Mouse (Mus musculus) heart, embryonic 14.5 days (tissue): ENCODE results near the gene Grik4. TPM values are rescaled to one million over a fixed set of nuclear protein-coding genes. Genes with fewer than 3 reads are reported as not detected.

Experiments used
- ATAC-seq: fragments of 200-750 bp; cut with Nextera tagmentation; 2 replicates; pipeline ENCODE4 v1.8.0; 2017; ENCODE audit warnings: low read depth, moderate TSS enrichment; ENCODE audit not compliant: insufficient number of reproducible peaks, insufficient read depth, low FRiP score
- H3K27ac ChIP-seq, 2 experiments: fragments of 200-500 bp in 1 of 2; fragments of 300-500 bp in 1 of 2; sonication (generic) in 1 of 2; replicated peaks in 1 of 2; 2 replicates each; pipeline ENCODE4 v1.5.1; 2012 to 2014; ENCODE audit warnings: low read depth in 2 of 2, low read length in 2 of 2, control low read depth in 1 of 2, mild to moderate bottlenecking in 1 of 2, mixed read lengths in 1 of 2; ENCODE audit not compliant: control insufficient read depth in 1 of 2, insufficient read depth in 1 of 2
- H3K27me3 ChIP-seq: fragments of 300-500 bp; sonication (generic); 2 replicates; pipeline ENCODE4 v1.6.1; 2014; ENCODE audit warnings: mild to moderate bottlenecking, low read length, control low read depth; ENCODE audit not compliant: control insufficient read depth, insufficient read depth
- H3K36me3 ChIP-seq: fragments of 300-500 bp; sonication (generic); 2 replicates; pipeline ENCODE4 v1.6.1; 2014; ENCODE audit warnings: mild to moderate bottlenecking, control low read depth, low read length, mixed read lengths; ENCODE audit not compliant: control insufficient read depth, insufficient read depth
- H3K4me1 ChIP-seq, 2 experiments: fragments of 200-500 bp in 1 of 2; fragments of 300-500 bp in 1 of 2; sonication (generic) in 1 of 2; 2 replicates each; pipeline ENCODE4 v1.6.1; 2012 to 2014; ENCODE audit warnings: low read length in 2 of 2, control low read depth in 1 of 2, mixed read lengths in 1 of 2; ENCODE audit not compliant: control insufficient read depth in 2 of 2, insufficient read depth in 2 of 2
- H3K4me2 ChIP-seq: fragments of 300-500 bp; sonication (generic); 2 replicates; pipeline ENCODE4 v1.6.1; 2014; ENCODE audit warnings: mild to moderate bottlenecking, low read length
- H3K4me3 ChIP-seq, 2 experiments: fragments of 200-500 bp in 1 of 2; fragments of 300-500 bp in 1 of 2; sonication (generic) in 1 of 2; 2 replicates each; pipeline ENCODE4 v1.5.1; 2012 to 2014; ENCODE audit warnings: low read length in 2 of 2, mild to moderate bottlenecking in 2 of 2, control low read depth in 1 of 2, low read depth in 1 of 2, moderate library complexity in 1 of 2; ENCODE audit not compliant: control insufficient read depth in 1 of 2, insufficient read depth in 1 of 2
- H3K9ac ChIP-seq: fragments of 300-500 bp; sonication (generic); 2 replicates; pipeline ENCODE4 v1.6.1; 2014; ENCODE audit warnings: mild to moderate bottlenecking, low read length
- H3K9me3 ChIP-seq: fragments of 300-500 bp; sonication (generic); 2 replicates; pipeline ENCODE4 v1.6.1; 2016; ENCODE audit warnings: low read length, control low read depth; ENCODE audit not compliant: control insufficient read depth
- WGBS: fragments of 180-500 bp; shearing (Covaris S2); extraction: QIAGEN DNeasy Blood & Tissue Kit; methylation state at CpG from one replicate; pipeline ENCODE4 v1.1.7; 2014; 5-methylcytosine and 5-hydroxymethylcytosine counted together
- polyA plus RNA-seq: library from polyadenylated mRNA; unstranded; fragments of >200 nt; fragmentation: Nextera tagmentation; extraction: Ambion mirVana; gene quantifications from 2 replicates; pipeline ENCODE4 v1.2.1, GENCODE M21; 2014

The Grik4 gene
- polyA plus RNA-seq, 1 experiment from 2014 or later = 0.09 TPM

DNA sequence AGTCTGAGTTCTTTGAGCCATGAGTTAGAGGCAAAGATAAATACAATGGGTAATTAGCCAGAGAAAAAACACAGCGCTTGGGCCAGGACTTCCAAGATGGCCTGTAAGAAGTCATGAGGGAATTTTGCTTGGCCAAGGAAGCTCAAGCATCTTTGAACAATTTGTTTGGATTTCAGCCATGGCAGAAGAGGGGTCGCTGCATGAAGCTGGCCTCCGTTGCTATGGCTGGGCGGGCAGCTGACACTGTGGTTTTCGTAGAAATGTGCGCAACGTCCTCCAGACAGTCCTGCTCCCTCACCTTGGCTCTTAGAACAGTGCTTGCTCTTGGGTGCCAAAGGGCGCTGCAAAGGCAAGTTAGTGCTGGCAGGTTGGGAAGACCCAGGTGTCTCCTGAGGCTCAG is 410.8 kb downstream of the Grik4 start:
- 0 out of 4 replicates have a peak overlapping the region, but pooled peaks of 1 of the 2 experiments have one; percentile 27 for H3K27ac ChIP-seq
- H3K27me3 ChIP-seq = 0 out of 2 replicates have a peak, but pooled peaks cover 3% of the 10 kb centered on the region
- no peaks in the 10 kb centered on the region for H3K9me3 ChIP-seq
- ATAC-seq = no peak
- no peak overlapping the region for H3K9ac ChIP-seq
- no peak overlapping the region for H3K4me2 ChIP-seq
- no peak overlapping the region for H3K4me3 ChIP-seq
- peaks cover 3 to 12% of the 10 kb centered on the region in 2 experiments; a peak in 2 of 4 replicates for H3K4me1 ChIP-seq
- WGBS = 85% methylated on average over 8 of the region's 8 CpGs
- no peaks in the 10 kb centered on the region for H3K36me3 ChIP-seq

DNA sequence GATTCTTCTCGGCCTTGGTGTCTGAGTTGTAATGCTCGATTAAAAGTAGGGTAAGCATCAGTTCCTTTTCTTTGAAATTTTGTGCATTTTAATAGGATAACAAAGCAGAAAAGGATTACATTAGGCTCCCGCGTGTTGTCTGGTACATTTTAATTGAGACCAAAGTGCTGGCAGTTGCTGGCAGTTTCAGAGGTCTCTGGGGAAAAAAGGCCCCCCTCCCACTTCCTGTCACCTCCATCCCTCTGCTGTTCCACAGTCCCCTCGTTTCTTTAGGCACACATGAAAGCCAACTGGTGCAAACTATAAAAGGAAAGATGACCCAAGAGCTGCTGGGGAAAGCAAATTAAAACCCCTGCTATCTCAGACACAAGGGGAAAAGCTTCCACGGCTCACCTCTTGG is 411.3 kb downstream of the Grik4 start:
- Histone ChIP-seq H3K27me3 (0 out of 2 replicates have a peak, but pooled peaks cover 3% of the 10 kb centered on the region), H3K9me3 (no peaks in the 10 kb centered on the region), H3K4me2 (no peak overlapping the region), H3K27ac (no peak overlapping the region), H3K4me3 (no peak overlapping the region), H3K4me1 (peaks cover 3 to 12% of the 10 kb centered on the region in 2 experiments; a peak in 2 of 4 replicates), H3K9ac (no peak overlapping the region), H3K36me3 (no peaks in the 10 kb centered on the region)
- ATAC-seq = no peak
- WGBS = 16% methylated on average over 6 of the region's 6 CpGs

DNA sequence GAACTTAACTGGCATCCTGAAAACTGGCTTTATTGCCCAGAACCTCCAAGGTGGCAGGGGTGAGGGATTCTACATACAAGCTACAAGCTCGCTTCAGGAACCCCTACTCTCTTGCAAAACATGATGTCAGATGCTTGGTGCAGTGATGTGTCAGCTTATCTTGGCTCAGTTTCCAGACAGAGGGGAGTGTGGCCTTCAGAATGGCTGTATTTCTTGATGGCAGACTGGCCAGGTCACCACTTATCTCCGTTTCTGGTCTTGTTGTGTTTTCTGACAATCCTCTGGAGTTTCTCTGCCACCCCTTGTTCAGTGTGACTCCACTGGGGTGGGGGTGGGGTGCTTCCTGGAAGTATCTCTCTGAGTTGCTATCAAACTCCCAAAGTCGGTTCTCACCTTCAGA is 412.3 kb downstream of the Grik4 start:
- no peak for ATAC-seq
- Histone ChIP-seq H3K27me3 (0 out of 2 replicates have a peak, but pooled peaks cover 3% of the 10 kb centered on the region), H3K27ac (no peak overlapping the region; a peak in 1 of 4 replicates), H3K36me3 (no peaks in the 10 kb centered on the region), H3K4me2 (no peak overlapping the region), H3K4me3 (no peak overlapping the region), H3K4me1 (peaks cover 3 to 12% of the 10 kb centered on the region in 2 experiments; a peak in 2 of 4 replicates), H3K9ac (no peak overlapping the region), H3K9me3 (no peaks in the 10 kb centered on the region)
- WGBS = 16% methylated on average over 3 of the region's 3 CpGs

DNA sequence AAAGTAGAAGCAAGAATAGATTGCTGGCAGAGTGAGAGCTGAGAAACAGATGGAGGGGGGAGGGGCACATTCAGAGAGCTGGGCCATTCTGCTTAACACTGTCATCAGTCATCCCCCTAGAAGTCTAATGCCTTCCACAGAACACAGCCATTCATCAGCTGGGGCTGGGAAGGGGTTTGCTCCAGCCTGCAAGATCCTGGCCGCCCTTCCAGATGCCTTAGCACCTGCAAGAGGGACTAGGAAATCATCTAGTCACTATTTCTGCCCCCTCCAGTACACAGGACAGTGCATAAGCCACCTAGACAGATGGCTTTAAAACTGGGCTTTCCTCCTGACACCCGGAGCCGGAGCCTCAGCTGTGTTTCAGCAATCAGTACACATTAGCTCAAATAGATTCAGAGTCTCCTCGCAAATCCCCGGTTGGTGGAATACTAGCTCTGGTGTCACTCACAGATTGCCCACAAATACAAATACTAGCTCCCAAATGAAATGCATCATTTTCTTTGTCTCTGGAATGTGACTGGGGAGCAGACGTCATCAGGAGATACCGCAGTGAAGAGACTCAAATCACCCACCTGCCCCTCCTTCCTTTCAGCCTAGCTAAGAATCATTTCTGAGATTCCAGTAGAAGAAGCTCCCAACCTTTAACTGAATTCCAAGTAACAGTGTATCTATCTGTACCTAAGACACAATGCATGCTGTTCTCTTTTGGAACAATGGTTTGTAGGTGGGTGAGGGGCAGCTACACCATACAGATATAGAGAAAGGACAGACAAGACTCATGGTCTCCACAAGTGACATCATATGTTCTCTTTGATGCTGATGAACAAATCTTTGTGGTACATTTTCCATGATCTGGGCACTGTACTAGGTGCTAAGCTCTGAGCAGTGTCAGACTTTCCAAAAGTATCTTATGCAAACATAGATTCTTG is 413.8 kb downstream of the Grik4 start:
- Histone ChIP-seq H3K27ac (no peak overlapping the region), H3K9me3 (no peaks in the 10 kb centered on the region), H3K4me3 (no peak overlapping the region), H3K4me1 (peaks cover 3 to 12% of the 10 kb centered on the region in 2 experiments; a peak in 2 of 4 replicates), H3K4me2 (no peak overlapping the region), H3K9ac (no peak overlapping the region), H3K27me3 (0 out of 2 replicates have a peak, but pooled peaks cover 3% of the 10 kb centered on the region), H3K36me3 (no peaks in the 10 kb centered on the region)
- WGBS = 42% methylated on average over 7 of the region's 7 CpGs
- ATAC-seq = no peak

DNA sequence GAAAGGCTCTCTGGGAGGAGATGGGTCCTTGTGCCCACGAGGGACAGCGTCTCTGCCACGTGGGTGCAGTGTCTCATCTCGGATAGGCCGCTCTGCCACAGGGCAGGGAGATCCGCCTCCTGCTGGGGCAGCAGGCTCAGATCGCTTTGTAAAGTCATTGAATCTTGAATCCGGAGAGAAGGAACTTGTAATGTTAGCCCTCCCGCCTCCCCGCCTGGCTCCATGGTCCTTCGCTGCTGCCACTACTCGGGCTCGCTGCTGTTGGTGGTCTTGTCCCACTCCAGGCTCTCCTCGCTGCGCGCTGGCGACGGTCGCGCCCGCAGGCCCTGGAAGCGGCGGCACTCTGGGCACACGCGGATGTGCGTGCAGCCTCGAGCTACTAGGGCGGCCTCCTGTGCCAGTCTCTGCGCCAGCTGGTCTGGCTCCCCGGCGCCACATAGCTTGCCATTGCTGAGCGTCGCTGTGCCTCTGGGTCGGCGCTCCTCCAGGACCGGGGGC is 423.7 kb downstream of the Grik4 start:
- peaks cover 0 to 7% of the 10 kb centered on the region in 2 experiments; a peak in 3 of 4 replicates for H3K4me1 ChIP-seq
- peak overlapping the region; percentile 57; the same call in 1 of the 2 replicates for H3K9ac ChIP-seq
- H3K4me3 ChIP-seq = peak overlapping the region; percentile 29 to 34
- peaks cover 48% of the 10 kb centered on the region for H3K27me3 ChIP-seq
- H3K36me3 ChIP-seq = no peaks in the 10 kb centered on the region
- no peak for ATAC-seq
- WGBS = 2% methylated on average over 36 of the region's 36 CpGs
- H3K4me2 ChIP-seq = peak overlapping the region; percentile 74
- no peaks in the 10 kb centered on the region for H3K9me3 ChIP-seq
- no peak overlapping the region for H3K27ac ChIP-seq

DNA sequence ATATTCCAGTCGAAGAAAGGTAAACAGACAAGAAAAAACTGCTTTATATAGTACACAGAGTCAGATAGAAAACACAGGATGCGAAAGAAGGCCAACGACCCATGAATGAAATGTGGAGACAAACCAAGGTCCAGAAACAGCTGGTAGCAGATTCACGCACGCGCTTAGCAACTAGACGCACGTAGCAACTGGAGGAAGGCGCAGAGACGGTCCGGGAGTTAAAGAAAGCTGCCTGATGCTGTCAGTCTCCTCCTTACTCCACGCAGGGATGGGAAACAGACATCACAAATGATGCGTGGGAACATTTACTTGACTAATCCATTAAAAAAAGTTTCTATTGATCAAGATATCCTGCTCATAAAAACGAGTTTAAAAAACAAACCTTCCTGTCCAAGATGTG is 426.1 kb downstream of the Grik4 start:
- Histone ChIP-seq H3K36me3 (no peaks in the 10 kb centered on the region), H3K4me2 (no peak overlapping the region), H3K4me1 (peaks cover 2 to 7% of the 10 kb centered on the region in 2 experiments; a peak in 3 of 4 replicates), H3K9ac (no peak overlapping the region), H3K4me3 (no peak overlapping the region), H3K9me3 (no peaks in the 10 kb centered on the region), H3K27ac (no peak overlapping the region), H3K27me3 (peaks cover 58% of the 10 kb centered on the region)
- ATAC-seq = no peak
- WGBS = 75% methylated on average over 14 of the region's 14 CpGs

DNA sequence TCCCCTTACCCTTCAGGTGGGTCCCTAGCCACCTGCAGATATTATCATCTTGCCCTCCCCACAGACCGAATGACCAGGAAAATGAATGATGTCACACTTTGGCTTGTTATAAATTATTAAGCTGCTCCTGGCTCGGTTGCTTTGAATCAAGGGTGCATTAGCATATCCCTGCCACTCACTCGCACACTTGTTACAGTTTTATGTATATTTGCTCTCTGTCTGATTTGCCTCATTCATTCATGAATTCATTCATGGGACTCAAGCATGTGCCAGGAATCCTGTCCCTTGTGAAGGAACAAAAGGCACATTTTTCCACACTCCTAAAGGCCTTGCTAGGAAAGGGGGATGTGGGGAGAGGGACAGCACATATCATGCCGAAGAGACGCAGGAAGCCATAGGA is 431.1 kb downstream of the Grik4 start:
- Histone ChIP-seq H3K27ac (no peak overlapping the region), H3K36me3 (no peaks in the 10 kb centered on the region), H3K4me3 (no peak overlapping the region), H3K4me1 (0 out of 4 replicates have a peak, but pooled peaks cover 0 to 2% of the 10 kb centered on the region in 2 experiments), H3K27me3 (peaks cover 20% of the 10 kb centered on the region), H3K4me2 (no peak overlapping the region), H3K9me3 (no peaks in the 10 kb centered on the region), H3K9ac (no peak overlapping the region)
- no peak for ATAC-seq
- WGBS = 76% methylated on average over 5 of the region's 5 CpGs
